8 mouse cellular contexts compared by ENCODE assay signal in genomic region chr12:3871637-3872036, GRCm38 (mm10).
DNase-seq lines count a peak whose midpoint lies in the region; ATAC-seq and TF ChIP-seq lines count a peak whose summit lies in the region.

No protein-coding gene starts in this region.

- no peak overlapping the region for H3K9ac ChIP-seq in MEL (ENCODE audit: control insufficient read depth, low read depth, low read length, poor library complexity, severe bottlenecking)
- H3K9ac ChIP-seq in forebrain, postnatal 0 days, result 0 out of 2 replicates have a peak overlapping the region, but pooled peaks have one; percentile 22

- H3K9me3 ChIP-seq in MEL (replicated peaks; ENCODE audit: insufficient read depth, low read length), result no peaks in the 10 kb centered on the region
- no peaks in the 10 kb centered on the region for H3K9me3 ChIP-seq in forebrain, postnatal 0 days (ENCODE audit: low read length)

- TF ChIP-seq POLR2A in MEL (IDR thresholded peaks at IDR 0.05; ENCODE audit: control insufficient read depth in 1 of 2, insufficient read depth in 1 of 2, low read depth in 1 of 2, low read length in 2 of 2, poor library complexity in 1 of 2), result no peak
- TF ChIP-seq POLR2A in olfactory bulb, adult 2 months (IDR thresholded peaks at IDR 0.05; ENCODE audit: insufficient read depth, low read depth, low read length), result no peak

- DNase-seq in MEL (ENCODE audit: low read depth, low spot score), result peak; percentile 21
- peak; percentile 85 for DNase-seq in cerebellum, adult 11-12 months
- peak; percentile 75 for DNase-seq in forebrain, postnatal 0 days
- DNase-seq in heart, postnatal 36 days, result peak; percentile 82
- DNase-seq in layer of hippocampus, adult 18-20 months (ENCODE audit: low spot score in 2 of 2), result peak; percentile 69 to 86
- DNase-seq in lung, adult 18-20 months, result peak; percentile 74 to 82
- peak; percentile 39 to 55 for DNase-seq in thymus, postnatal 36 days

- H3K36me3 ChIP-seq in MEL (ENCODE audit: control insufficient read depth in 1 of 2, insufficient read depth in 2 of 2, low read length in 2 of 2), result peaks cover 2 to 4% of the 10 kb centered on the region in 2 experiments; a peak in 3 of 4 replicates
- peaks cover 32% of the 10 kb centered on the region for H3K36me3 ChIP-seq in forebrain, postnatal 0 days (ENCODE audit: insufficient read depth)

- peak; percentile 49 for ATAC-seq in forebrain, postnatal 0 days

- no peak for TF ChIP-seq EP300 in MEL (IDR thresholded peaks at IDR 0.05; ENCODE audit: low read depth in 1 of 2, low read length in 2 of 2)

- no peak overlapping the region for H3K27ac ChIP-seq in MEL (ENCODE audit: control insufficient read depth, low read depth, low read length)
- H3K27ac ChIP-seq in forebrain, postnatal 0 days (ENCODE audit: low read depth, low read length), result peak overlapping the region; percentile 69
- H3K27ac ChIP-seq in olfactory bulb, adult 2 months (ENCODE audit: insufficient read depth, low read depth, low read length), result peak overlapping the region; percentile 43

- H3K4me2 ChIP-seq in forebrain, postnatal 0 days (ENCODE audit: low read depth), result peak overlapping the region; percentile 24

- H3K4me1 ChIP-seq in MEL (ENCODE audit: control insufficient read depth in 1 of 2, insufficient read depth in 2 of 2, low read length in 2 of 2), result no peaks in the 10 kb centered on the region; a peak in 1 of 4 replicates
- no peaks in the 10 kb centered on the region for H3K4me1 ChIP-seq in forebrain, postnatal 0 days (ENCODE audit: insufficient read depth)
- peaks cover 55% of the 10 kb centered on the region for H3K4me1 ChIP-seq in olfactory bulb, adult 2 months (ENCODE audit: control insufficient read depth, insufficient read depth, low read length)

- intact Hi-C loops in heart, postnatal 36 days (cut with DNase I), result loop anchor here (2.0 kb wide), 1 partner anchor 15 kb away; no protein-coding TSS in a partner anchor

- WGBS in forebrain, postnatal 0 days, result 18% methylated on average over 15 of the region's 15 CpGs
- 12% methylated on average over 15 of the region's 15 CpGs for WGBS in olfactory bulb, adult 2 months

- no peaks in the 10 kb centered on the region for H3K79me2 ChIP-seq in MEL (ENCODE audit: control insufficient read depth, insufficient read depth, low read length, poor library complexity)

- no peaks in the 10 kb centered on the region for H3K27me3 ChIP-seq in MEL (ENCODE audit: control insufficient read depth in 1 of 2, insufficient read depth in 2 of 2, low read length in 2 of 2)
- H3K27me3 ChIP-seq in forebrain, postnatal 0 days (ENCODE audit: insufficient read depth, low read length), result no peaks in the 10 kb centered on the region

- no peak overlapping the region for H3K4me3 ChIP-seq in MEL (ENCODE audit: control insufficient read depth in 1 of 2, insufficient read depth in 1 of 2, low read depth in 2 of 2, low read length in 2 of 2)
- H3K4me3 ChIP-seq in forebrain, postnatal 0 days (ENCODE audit: low read depth, low read length), result no peak overlapping the region
- H3K4me3 ChIP-seq in olfactory bulb, adult 2 months (ENCODE audit: insufficient read depth, low read depth, low read length), result no peak overlapping the region

- peak; percentile 17 to 56 (median 40); a peak in 5 of 6 replicates for TF ChIP-seq CTCF in MEL (IDR thresholded peaks at IDR 0.05 in 2 of 3, conservative IDR thresholded peaks at IDR 0.05 in 1 of 3; ENCODE audit: control insufficient read depth in 1 of 3, insufficient read depth in 1 of 3, low read depth in 2 of 3, low read length in 3 of 3, poor library complexity in 1 of 3, severe bottlenecking in 1 of 3)
- peak; percentile 60 for TF ChIP-seq CTCF in forebrain, postnatal 0 days (IDR thresholded peaks at IDR 0.05; ENCODE audit: low read depth)
- TF ChIP-seq CTCF in olfactory bulb, adult 2 months (IDR thresholded peaks at IDR 0.05; ENCODE audit: insufficient read depth, low read depth, low read length), result peak; percentile 41; the same call in 1 of the 2 replicates

- no peak for TF ChIP-seq RAD21 in MEL (IDR thresholded peaks at IDR 0.05; ENCODE audit: low read depth, low read length)

TF ChIP-seq in MEL, 35 proteins besides CTCF, POLR2A, EP300 and RAD21:
- no peak for TF ChIP-seq KAT2A (conservative IDR thresholded peaks at IDR 0.05; ENCODE audit: low read depth, low read length)
- TF ChIP-seq ZKSCAN1 (IDR thresholded peaks at IDR 0.05; ENCODE audit: low read depth, low read length), result peak; percentile 87; the same call in 1 of the 2 replicates
TF ChIP-seq in MEL: peak in this region for 1.

Comparison
In these comparisons a context has a peak if more than half of its experiments do, and no peak if none do; other contexts are left out.
1. DNase-seq: peak in every context shown above with its lines; median percentile 85 in cerebellum, adult 11-12 months; 82 in heart, postnatal 36 days; 78 in lung, adult 18-20 months; 78 in layer of hippocampus, adult 18-20 months; 75 in forebrain, postnatal 0 days; 47 in thymus, postnatal 36 days; 21 in MEL.